Mouse (Mus musculus): Measurements from ENCODE around the gene Gngt2. TPM values are rescaled to one million over a fixed set of nuclear protein-coding genes. Genes with fewer than 3 reads are reported as not detected.
A peak's percentile ranks its signal among the peaks of the same experiment; 100 is the strongest.

The Gngt2 gene
- total RNA-seq, 2 experiments from 2014 or later = 2.6 to 7.6 TPM

GRCm38 (mm10) chr11:95835832-95836231 is 1.2 kb upstream of the Gngt2 start:
- no peak for DNase-seq
- intact Hi-C loops (cut with DNase I) = no loop called here
- Histone ChIP-seq H3K4me3 (peak overlapping the region; percentile 68), H3K27ac (peak overlapping the region; percentile 80)
- no peak for TF ChIP-seq CTCF (IDR thresholded peaks at IDR 0.05)

DNA sequence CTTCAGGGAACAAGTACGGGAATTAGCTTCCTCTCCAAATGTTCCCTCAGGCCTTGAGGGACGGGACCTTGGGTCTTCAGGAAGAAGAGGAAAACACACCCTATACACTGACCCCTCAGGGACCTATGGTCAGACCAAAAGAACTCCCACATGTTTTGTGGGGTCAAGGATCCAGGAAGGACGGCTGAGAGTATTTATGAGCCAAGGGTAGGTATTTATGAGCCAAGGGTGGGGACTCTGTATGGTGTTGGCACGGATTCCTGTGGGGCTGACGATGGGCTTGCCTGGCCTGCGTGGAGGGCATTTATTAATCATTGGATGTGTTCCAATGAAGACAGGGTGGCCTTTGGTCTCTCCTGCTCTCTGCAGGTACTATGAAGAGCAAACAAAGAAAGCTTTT is 583 bp upstream of the Gngt2 start:
- intact Hi-C loops (cut with DNase I) = no loop called here
- DNase-seq = no peak
- no peak for TF ChIP-seq CTCF (IDR thresholded peaks at IDR 0.05)
- Histone ChIP-seq H3K27ac (peak overlapping the region; percentile 80), H3K4me3 (peak overlapping the region; percentile 68)

DNA sequence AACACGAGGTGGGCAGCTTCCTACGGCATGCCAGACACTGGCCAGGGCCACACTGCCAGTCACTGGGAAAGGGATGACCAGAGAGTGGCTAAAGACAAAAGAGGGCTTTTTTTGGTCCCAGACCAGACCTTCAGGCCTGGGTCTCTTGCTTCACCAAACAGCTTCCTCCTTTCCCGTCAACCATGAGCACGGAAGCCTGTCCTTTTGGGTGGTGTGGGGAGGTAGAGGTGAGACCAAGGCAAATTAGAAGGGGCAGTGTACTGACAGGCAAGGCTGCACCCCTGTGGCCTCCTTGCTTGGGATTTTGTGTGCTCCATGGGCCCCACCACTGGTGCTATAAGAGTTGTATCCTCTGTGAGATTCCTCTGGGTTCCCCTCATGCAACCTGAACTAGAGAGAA is 1.6 kb downstream of the Gngt2 start:
- intact Hi-C loops (cut with DNase I) = no loop called here
- Histone ChIP-seq H3K4me3 (peak overlapping the region; percentile 68), H3K27ac (peak overlapping the region; percentile 80)
- TF ChIP-seq CTCF (IDR thresholded peaks at IDR 0.05) = no peak
- no peak for DNase-seq

GRCm38 (mm10) chr11:95838999-95839868 is 2.2 kb downstream of the Gngt2 start:
- peak overlapping the region; percentile 80 for H3K27ac ChIP-seq
- DNase-seq = no peak
- H3K4me3 ChIP-seq = peak overlapping the region; percentile 68
- TF ChIP-seq CTCF (IDR thresholded peaks at IDR 0.05) = no peak
- intact Hi-C loops (cut with DNase I) = no loop called here

DNA sequence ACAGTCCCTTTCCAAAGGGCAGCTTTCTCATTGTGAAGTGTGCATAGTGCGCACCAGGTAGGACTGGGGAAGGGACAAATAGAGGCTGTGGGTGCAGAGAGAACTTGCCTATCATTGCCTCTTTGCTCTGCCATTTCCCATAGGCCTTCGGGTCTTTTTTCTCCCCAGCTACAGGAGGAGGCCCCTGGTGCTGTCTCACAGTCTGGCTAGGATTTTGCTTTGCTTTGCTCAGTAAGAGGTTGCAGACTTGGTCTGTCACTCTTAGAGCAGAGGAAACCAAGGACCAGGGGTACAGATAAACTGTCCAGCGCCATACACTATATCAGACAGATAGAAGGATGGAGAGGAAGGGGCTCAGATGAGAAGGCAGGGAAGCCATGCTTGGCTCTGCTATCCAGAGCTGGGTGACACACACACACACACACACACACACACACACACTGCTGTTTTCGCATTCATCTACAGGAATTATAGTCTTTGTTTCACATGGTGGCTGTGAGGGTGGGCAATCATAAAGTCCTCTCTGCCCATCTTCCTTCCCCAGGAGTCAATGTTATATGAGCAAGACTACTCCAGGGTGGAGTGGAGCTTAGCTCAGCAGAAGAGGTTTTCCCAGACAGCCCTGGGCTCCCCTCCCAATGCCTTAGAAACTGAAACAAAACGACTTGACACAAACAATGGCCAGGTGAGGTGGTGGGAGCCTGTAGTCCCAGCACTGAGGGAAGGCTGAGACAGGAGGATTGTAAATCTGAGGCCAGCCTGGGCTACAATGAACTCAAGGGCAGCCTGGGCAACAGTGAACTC is 3.9 kb downstream of the Gngt2 start:
- DNase-seq = no peak
- Histone ChIP-seq H3K27ac (peak overlapping the region; percentile 83), H3K4me3 (peak overlapping the region; percentile 68)
- intact Hi-C loops (cut with DNase I) = no loop called here
- no peak for TF ChIP-seq CTCF (IDR thresholded peaks at IDR 0.05)

GRCm38 (mm10) chr11:95841498-95841830 is 4.4 kb downstream of the Gngt2 start:
- peak overlapping the region; percentile 68 for H3K4me3 ChIP-seq
- intact Hi-C loops (cut with DNase I) = no loop called here
- peak overlapping the region; percentile 83 for H3K27ac ChIP-seq
- DNase-seq = no peak
- no peak for TF ChIP-seq CTCF (IDR thresholded peaks at IDR 0.05)

GRCm38 (mm10) chr11:95842074-95842681 is 5.2 kb downstream of the Gngt2 start, which contains the start of gene Abi3:
Gene Abi3, minus strand, starts transcription at chr11:95842476.
- peak; percentile 66 for DNase-seq
- no peak for TF ChIP-seq CTCF (IDR thresholded peaks at IDR 0.05)
- Histone ChIP-seq H3K27ac (peak within 1 kb of the TSS; percentile 83), H3K4me3 (peak within 1 kb of the TSS; percentile 68)
- intact Hi-C loops (cut with DNase I) = no loop called here

DNA sequence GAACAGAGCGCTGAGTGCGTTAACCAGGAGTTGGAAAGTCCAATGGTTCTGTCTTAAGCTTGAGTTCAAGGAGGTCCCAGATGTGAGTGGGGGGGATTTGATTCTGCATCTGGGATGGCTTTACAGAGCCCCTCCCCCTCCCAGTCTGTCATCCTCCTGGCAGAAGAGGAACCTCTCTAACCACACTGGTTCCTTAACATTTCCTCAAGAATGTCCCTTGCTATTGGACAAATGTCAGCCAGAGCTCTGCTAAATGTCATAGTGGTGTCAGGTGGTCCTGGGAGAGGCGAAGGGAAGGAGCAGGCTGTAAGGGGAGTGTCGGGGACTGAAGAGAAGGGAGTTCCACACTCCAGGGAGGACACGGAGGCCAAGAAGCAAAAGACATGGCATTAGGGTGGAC is 5.9 kb downstream of the Gngt2 start:
- Histone ChIP-seq H3K4me3 (peak overlapping the region; percentile 68), H3K27ac (peak overlapping the region; percentile 83)
- no peak for DNase-seq
- intact Hi-C loops (cut with DNase I) = no loop called here
- TF ChIP-seq CTCF (IDR thresholded peaks at IDR 0.05) = no peak

- DNase-seq = no peak
- Histone ChIP-seq H3K4me3 (peak overlapping the region; percentile 68), H3K27ac (peak overlapping the region; percentile 83)
- intact Hi-C loops (cut with DNase I) = no loop called here
- no peak for TF ChIP-seq CTCF (IDR thresholded peaks at IDR 0.05)
Observed at GRCm38 (mm10) chr11:95843421-95843950, 6.5 kb downstream of the Gngt2 start.

DNA sequence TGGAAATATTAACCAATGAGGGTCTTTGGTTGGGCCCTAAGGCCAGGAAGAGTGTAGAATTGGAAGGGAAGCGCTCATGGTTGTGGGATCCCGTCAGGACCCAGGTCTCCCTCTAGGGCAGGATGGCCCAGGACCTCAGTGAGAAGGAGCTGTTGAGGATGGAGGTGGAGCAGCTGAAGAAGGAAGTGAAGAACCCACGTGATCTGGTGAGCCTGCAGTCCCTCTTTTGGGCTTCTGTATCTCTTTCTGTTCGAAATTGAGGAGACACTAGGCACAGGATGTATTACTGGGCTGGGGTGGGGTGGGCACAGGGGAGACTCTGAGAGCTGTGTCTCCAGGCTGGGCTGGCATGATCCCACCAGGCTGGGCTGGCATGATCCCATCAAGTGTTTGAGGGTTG is 7.9 kb downstream of the Gngt2 start:
- H3K27ac ChIP-seq = no peak overlapping the region
- no peak for TF ChIP-seq CTCF (IDR thresholded peaks at IDR 0.05)
- H3K4me3 ChIP-seq = no peak overlapping the region
- intact Hi-C loops (cut with DNase I) = no loop called here
- no peak for DNase-seq

DNA sequence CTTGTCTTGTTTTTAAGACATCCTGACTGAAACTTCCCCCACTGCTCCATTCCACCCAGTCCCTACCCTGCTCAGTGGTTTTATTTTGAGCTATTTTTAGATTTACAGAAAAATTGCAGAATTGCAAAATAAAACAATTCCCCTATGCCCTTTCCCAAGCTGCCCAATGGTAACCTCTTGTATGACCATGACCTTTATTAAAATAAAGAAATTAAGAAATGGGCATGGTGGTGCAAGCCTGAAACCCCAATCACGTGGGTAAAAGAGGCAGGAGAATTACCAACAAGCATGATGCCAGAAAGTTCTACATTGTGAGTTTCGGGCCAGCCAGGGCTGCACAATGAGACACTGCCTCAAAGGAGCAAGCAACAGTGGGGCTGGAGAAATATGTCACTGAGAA is 13.9 kb downstream of the Gngt2 start:
- Histone ChIP-seq H3K4me3 (no peak overlapping the region), H3K27ac (no peak overlapping the region)
- intact Hi-C loops (cut with DNase I) = loop anchor here (5.0 kb wide), 1 partner anchor 164 kb away; no protein-coding TSS in a partner anchor
- no peak for DNase-seq
- TF ChIP-seq CTCF (IDR thresholded peaks at IDR 0.05) = no peak

DNA sequence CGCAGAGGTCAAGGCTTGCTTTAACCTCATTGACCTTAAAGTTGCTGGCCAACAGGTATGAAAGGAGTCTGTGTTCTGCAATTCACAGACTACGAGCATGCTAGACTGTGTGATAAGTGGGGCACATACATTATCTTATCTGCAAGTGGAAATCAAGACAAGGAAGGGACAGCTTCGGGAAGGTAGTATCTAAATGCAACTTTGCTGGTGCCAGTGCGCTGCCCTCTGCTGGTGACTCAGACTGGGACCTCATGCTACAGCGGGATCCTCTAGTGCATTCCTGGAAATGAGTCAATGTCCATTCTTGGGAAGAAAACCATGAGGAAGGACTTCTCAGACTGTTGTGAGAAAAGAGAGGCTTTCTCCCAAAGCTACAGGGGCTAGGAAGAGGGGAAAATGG is 16.7 kb downstream of the Gngt2 start:
- Histone ChIP-seq H3K4me3 (no peak overlapping the region), H3K27ac (no peak overlapping the region)
- TF ChIP-seq CTCF (IDR thresholded peaks at IDR 0.05) = peak; percentile 95
- intact Hi-C loops (cut with DNase I) = loop anchor here (1.0 to 5.0 kb wide), 3 partner anchors 25 to 166 kb away; no protein-coding TSS in a partner anchor
- DNase-seq = peak; percentile 79
